Mouse (Mus musculus) megakaryocyte, embryonic 14.5 days (primary cell): ENCODE data around the gene Aldh3b3.

Source experiments
- FLI1 ChIP-seq: IDR thresholded peaks from 2 replicates; pipeline ENCODE4 v1.6.1; 2012; ENCODE audit warnings: low read length, inconsistent platforms, mixed read lengths
- GATA1 ChIP-seq: IDR thresholded peaks from 3 replicates; pipeline ENCODE4 v1.6.1; 2012; ENCODE audit warnings: mixed read lengths, low read length, inconsistent platforms, borderline replicate concordance

GRCm38 (mm10) chr19:3930262-3931057, 28.0 kb upstream of the Aldh3b3 start:
- no peak for TF ChIP-seq GATA1
- TF ChIP-seq FLI1 = no peak
